Mouse (Mus musculus) kidney, postnatal 0 days (tissue): Measurements from ENCODE around the gene Hsd17b1. TPM values are rescaled to one million over a fixed set of nuclear protein-coding genes. Genes with fewer than 3 reads are reported as not detected.
"Not testable (repeated sequence)": the region's sequence is repeated elsewhere in the genome, so short reads cannot be mapped to it uniquely, and the experiment has no call there.

Source experiments
- ATAC-seq: fragments of 200-750 bp; cut with Nextera tagmentation; replicated peaks from 2 replicates; pipeline ENCODE4 v1.8.0; 2017; ENCODE audit warnings: low read depth, moderate number of reproducible peaks, moderate TSS enrichment, moderate library complexity; ENCODE audit not compliant: low FRiP score
- DNase-seq: peaks from one replicate; pipeline ENCODE4 v3.0.0-alpha.2; 2016; ENCODE audit warnings: low spot score
- H3K27ac ChIP-seq: fragments of 300-500 bp; sonication (generic); 2 replicates; pipeline ENCODE4 v1.5.1; 2014; ENCODE audit warnings: mild to moderate bottlenecking
- H3K27me3 ChIP-seq: fragments of 300-500 bp; sonication (generic); 2 replicates; pipeline ENCODE4 v1.6.1; 2014; ENCODE audit warnings: low read length, mixed read lengths; ENCODE audit not compliant: insufficient read depth
- H3K36me3 ChIP-seq: fragments of 300-500 bp; sonication (generic); 2 replicates; pipeline ENCODE4 v1.6.1; 2014; ENCODE audit warnings: low read length, mixed read lengths; ENCODE audit not compliant: insufficient read depth
- H3K4me1 ChIP-seq: fragments of 300-500 bp; sonication (generic); replicated peaks from 2 replicates; pipeline ENCODE4 v1.6.1; 2014; ENCODE audit warnings: antibody characterized with exemption, low read length, mixed read lengths; ENCODE audit not compliant: insufficient read depth
- H3K4me2 ChIP-seq: fragments of 300-500 bp; sonication (generic); 2 replicates; pipeline ENCODE4 v1.6.1; 2014; ENCODE audit warnings: mild to moderate bottlenecking, low read length, moderate library complexity, mixed read lengths
- H3K4me3 ChIP-seq: fragments of 300-500 bp; sonication (generic); replicated peaks from 2 replicates; pipeline ENCODE4 v1.5.1; 2014; ENCODE audit warnings: low read depth, low read length
- H3K9ac ChIP-seq: fragments of 300-500 bp; sonication (generic); 2 replicates; pipeline ENCODE4 v1.6.1; 2014; ENCODE audit warnings: low read depth, low read length
- H3K9me3 ChIP-seq: fragments of 300-500 bp; sonication (generic); replicated peaks from 2 replicates; pipeline ENCODE4 v1.6.1; 2016; ENCODE audit warnings: low read length, inconsistent platforms, mixed read lengths
- CTCF ChIP-seq: IDR thresholded peaks from 2 replicates; pipeline ENCODE4 v1.5.1; 2016; ENCODE audit warnings: antibody characterized with exemption, low read depth, mild to moderate bottlenecking, moderate library complexity
- WGBS: fragments of 180-500 bp; shearing (Covaris S2); extraction: QIAGEN DNeasy Blood & Tissue Kit; methylation state at CpG from one replicate; pipeline ENCODE4 v1.1.7; 2014; 5-methylcytosine and 5-hydroxymethylcytosine counted together
- polyA plus RNA-seq: library from polyadenylated mRNA; unstranded; fragments of >200 nt; fragmentation: Nextera tagmentation; extraction: Ambion mirVana; gene quantifications from 2 replicates; pipeline ENCODE4 v1.2.1, GENCODE M21; 2015

Gene Hsd17b1
- polyA plus RNA-seq, 1 experiment from 2014 or later: 0.42 TPM

- WGBS: 35% methylated on average over 2 of the region's 2 CpGs
- no peak overlapping the region for H3K9ac ChIP-seq
- no peak overlapping the region for H3K4me3 ChIP-seq
- 0 out of 2 replicates have a peak, but pooled peaks cover 3% of the 10 kb centered on the region for H3K36me3 ChIP-seq
- H3K4me1 ChIP-seq: peaks cover 11% of the 10 kb centered on the region; the same call in 1 of the 2 replicates
- H3K27ac ChIP-seq: no peak overlapping the region; the same call in 1 of the 2 replicates
- ATAC-seq: no peak
- peak; percentile 12 for DNase-seq
- H3K4me2 ChIP-seq: no peak overlapping the region
- H3K9me3 ChIP-seq: no peaks in the 10 kb centered on the region
- no peaks in the 10 kb centered on the region for H3K27me3 ChIP-seq
- TF ChIP-seq CTCF: no peak
Observed at GRCm38 (mm10) chr11:101115564-101115963, 37.4 kb downstream of the Hsd17b1 start.

- 29% methylated on average over 4 of the region's 4 CpGs for WGBS
- DNase-seq (peak; percentile 17), ATAC-seq (no peak)
- peak overlapping the region; percentile 90; the same call in 1 of the 2 replicates for H3K9ac ChIP-seq
- H3K27me3 ChIP-seq: no peaks in the 10 kb centered on the region
- peak overlapping the region; percentile 81; the same call in 1 of the 2 replicates for H3K4me3 ChIP-seq
- H3K36me3 ChIP-seq: peaks cover 7% of the 10 kb centered on the region; the same call in 1 of the 2 replicates
- no peaks in the 10 kb centered on the region for H3K9me3 ChIP-seq
- no peak for TF ChIP-seq CTCF
- H3K27ac ChIP-seq: no peak overlapping the region
- peaks cover 16% of the 10 kb centered on the region; the same call in 1 of the 2 replicates for H3K4me1 ChIP-seq
- H3K4me2 ChIP-seq: peak overlapping the region; percentile 75
Observed at GRCm38 (mm10) chr11:101118105-101118504, 39.9 kb downstream of the Hsd17b1 start.

- ATAC-seq (peak; percentile 59; the same call in 1 of the 2 replicates), DNase-seq (peak; percentile 41)
- WGBS: under 1% methylated on average over 37 of the region's 39 CpGs
- peak overlapping the region; percentile 81 for H3K4me3 ChIP-seq
- H3K36me3 ChIP-seq: peaks cover 8% of the 10 kb centered on the region; the same call in 1 of the 2 replicates
- H3K4me2 ChIP-seq: peak overlapping the region; percentile 75
- H3K9me3 ChIP-seq: no peaks in the 10 kb centered on the region
- peak overlapping the region; percentile 89 for H3K27ac ChIP-seq
- peak; percentile 53; the same call in 1 of the 2 replicates for TF ChIP-seq CTCF
- peak overlapping the region; percentile 90 for H3K9ac ChIP-seq
- H3K4me1 ChIP-seq: peaks cover 16% of the 10 kb centered on the region; the same call in 1 of the 2 replicates
- H3K27me3 ChIP-seq: no peaks in the 10 kb centered on the region
Observed at GRCm38 (mm10) chr11:101119131-101119760, 41.0 kb downstream of the Hsd17b1 start.

DNA sequence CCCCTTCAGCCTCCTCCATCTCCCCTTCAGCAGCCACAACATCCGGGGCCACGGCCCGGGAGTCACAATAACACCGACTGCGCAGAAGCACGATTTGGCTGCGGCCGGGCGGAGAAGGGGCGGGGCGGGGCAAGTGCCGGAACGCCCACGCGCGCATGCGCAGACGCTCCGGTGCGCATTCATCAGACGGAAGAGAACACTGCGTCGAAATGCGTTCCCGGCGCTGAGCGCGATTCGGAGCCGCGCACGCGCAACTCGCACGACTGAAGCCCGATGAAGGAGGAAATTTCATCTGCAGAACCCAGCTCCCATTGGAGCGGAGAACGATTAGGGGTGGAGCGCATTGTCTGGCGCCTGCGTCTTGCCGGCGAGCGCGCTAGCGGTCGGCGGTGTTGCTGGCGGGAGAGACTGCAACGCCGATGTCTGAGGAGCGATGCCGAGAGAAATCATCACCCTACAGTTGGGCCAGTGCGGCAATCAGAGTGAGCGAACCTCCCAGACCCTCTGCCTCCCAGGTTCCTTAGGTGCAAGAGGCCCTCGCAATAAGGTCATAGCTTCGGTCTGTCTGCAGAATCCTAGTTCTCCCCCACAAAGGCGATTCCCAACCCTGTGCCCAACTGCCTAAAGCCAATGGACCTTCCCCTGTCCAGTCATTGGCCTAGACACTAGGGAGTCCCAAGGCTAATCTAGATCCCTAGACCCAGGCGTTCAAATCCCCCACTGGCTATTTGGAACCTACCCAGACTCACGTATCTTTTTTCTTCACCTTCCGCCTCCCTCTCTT is 41.7 kb downstream of the Hsd17b1 start, which contains the start of the genes Retreg3 and Tubg1:
Gene Retreg3 (minus strand): TSS at position 133 of the 784 bp plus-strand sequence.
Gene Tubg1 (plus strand): TSS at position 178 of the 784 bp plus-strand sequence.
- DNase-seq (peak; percentile 99), ATAC-seq (peak; percentile 91)
- peak within 1 kb of the TSS; percentile 89 for H3K27ac ChIP-seq
- no peak for TF ChIP-seq CTCF
- no peaks in the 10 kb centered on the region for H3K9me3 ChIP-seq
- no peaks in the 10 kb centered on the region for H3K27me3 ChIP-seq
- peak within 1 kb of the TSS; percentile 90 for H3K9ac ChIP-seq
- peaks cover 8% of the 10 kb centered on the region; the same call in 1 of the 2 replicates for H3K36me3 ChIP-seq
- peak within 1 kb of the TSS; percentile 81 for H3K4me3 ChIP-seq
- under 1% methylated on average over 61 of the region's 61 CpGs for WGBS
- H3K4me1 ChIP-seq: peaks cover 16% of the 10 kb centered on the region; the same call in 1 of the 2 replicates
- peak within 1 kb of the TSS; percentile 92 for H3K4me2 ChIP-seq

DNA sequence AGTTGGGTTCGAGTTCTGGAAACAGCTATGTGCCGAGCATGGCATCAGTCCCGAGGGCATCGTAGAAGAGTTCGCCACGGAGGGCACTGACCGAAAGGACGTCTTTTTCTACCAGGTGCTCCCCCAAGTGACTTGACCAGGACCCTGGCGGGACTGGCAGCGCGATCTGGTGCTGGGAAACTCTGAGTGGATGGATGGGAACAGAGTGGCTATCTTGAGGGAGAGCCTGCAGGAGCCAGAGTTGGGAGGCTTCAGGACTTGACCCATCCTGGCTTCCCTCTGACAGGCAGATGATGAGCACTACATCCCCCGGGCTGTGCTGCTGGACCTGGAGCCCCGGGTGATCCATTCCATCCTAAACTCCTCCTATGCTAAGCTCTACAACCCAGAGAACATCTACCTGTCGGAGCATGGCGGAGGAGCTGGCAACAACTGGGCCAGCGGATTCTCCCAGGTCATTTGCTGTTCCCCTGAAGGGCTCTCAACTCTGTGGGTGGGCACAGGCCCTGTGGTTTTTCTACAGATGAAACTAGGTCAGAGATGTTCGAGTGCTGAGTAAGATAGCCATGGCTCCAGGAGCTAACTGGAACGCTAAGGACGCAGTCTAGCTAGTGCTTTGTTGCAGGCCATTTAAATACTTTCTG is 42.5 kb downstream of the Hsd17b1 start:
- no peak for ATAC-seq
- Histone ChIP-seq H3K9me3 (no peaks in the 10 kb centered on the region), H3K27ac (peak overlapping the region; percentile 85), H3K4me2 (peak overlapping the region; percentile 92), H3K4me3 (peak overlapping the region; percentile 81), H3K36me3 (peaks cover 8% of the 10 kb centered on the region; the same call in 1 of the 2 replicates), H3K4me1 (peaks cover 16% of the 10 kb centered on the region; the same call in 1 of the 2 replicates), H3K9ac (peak overlapping the region; percentile 69), H3K27me3 (no peaks in the 10 kb centered on the region)
- 19% methylated on average over 19 of the region's 19 CpGs for WGBS
- no peak for DNase-seq
- TF ChIP-seq CTCF: no peak

- H3K27ac ChIP-seq, H3K4me3 ChIP-seq, ATAC-seq, H3K9ac ChIP-seq, H3K27me3 ChIP-seq, H3K4me1 ChIP-seq, DNase-seq, H3K9me3 ChIP-seq, H3K4me2 ChIP-seq: not testable (repeated sequence)
- WGBS: 90% methylated on average over 6 of the region's 8 CpGs
- peaks cover 15% of the 10 kb centered on the region for H3K36me3 ChIP-seq
Observed at GRCm38 (mm10) chr11:101124494-101124893, 46.3 kb downstream of the Hsd17b1 start.

DNA sequence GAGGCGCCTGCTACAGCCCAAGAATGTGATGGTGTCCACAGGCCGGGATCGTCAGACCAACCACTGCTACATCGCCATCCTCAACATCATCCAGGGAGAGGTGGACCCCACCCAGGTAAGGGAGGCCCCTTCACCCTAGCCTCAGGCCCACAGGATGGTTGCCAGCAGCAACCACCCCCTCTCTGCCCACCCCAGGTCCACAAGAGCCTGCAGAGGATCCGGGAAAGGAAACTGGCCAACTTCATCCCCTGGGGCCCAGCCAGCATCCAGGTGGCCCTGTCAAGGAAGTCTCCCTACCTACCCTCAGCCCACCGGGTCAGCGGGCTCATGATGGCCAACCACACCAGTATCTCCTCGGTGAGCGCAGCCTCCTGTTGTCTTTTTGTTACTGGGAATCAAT is 46.8 kb downstream of the Hsd17b1 start:
- WGBS: 95% methylated on average over 4 of the region's 9 CpGs

More for the DNA sequence above, 46.8 kb downstream of the Hsd17b1 start:
- H3K36me3 ChIP-seq: peaks cover 15% of the 10 kb centered on the region
- H3K4me2 ChIP-seq, H3K27ac ChIP-seq, H3K4me3 ChIP-seq, H3K27me3 ChIP-seq, H3K9ac ChIP-seq, H3K4me1 ChIP-seq, ATAC-seq, H3K9me3 ChIP-seq, DNase-seq: not testable (repeated sequence)
